Mouse (Mus musculus) cortical plate, adult 2 months (tissue): ENCODE data around the gene Rpn1. TPM values are rescaled to one million over a fixed set of nuclear protein-coding genes. Genes with fewer than 3 reads are reported as not detected.

Source experiments
- H3K27ac ChIP-seq: fragments of 200-500 bp; 2 replicates; pipeline ENCODE4 v1.5.1; 2012; ENCODE audit warnings: low read length, control low read depth, inconsistent platforms; ENCODE audit not compliant: insufficient read depth
- H3K4me1 ChIP-seq: fragments of 200-500 bp; 2 replicates; pipeline ENCODE4 v1.6.1; 2011; ENCODE audit warnings: low read length; ENCODE audit not compliant: control insufficient read depth, insufficient read depth
- H3K4me3 ChIP-seq: fragments of 200-500 bp; 2 replicates; pipeline ENCODE4 v1.5.1; 2011; ENCODE audit warnings: mild to moderate bottlenecking, low read length, control low read depth; ENCODE audit not compliant: insufficient read depth
- CTCF ChIP-seq: fragments of 200-500 bp; IDR thresholded peaks from 2 replicates; pipeline ENCODE4 v1.5.1; 2011; ENCODE audit warnings: mild to moderate bottlenecking, control low read depth, low read length; ENCODE audit not compliant: insufficient read depth; ENCODE audit errors: extremely low read depth
- POLR2A ChIP-seq: fragments of 200-500 bp; IDR thresholded peaks from 2 replicates; pipeline ENCODE4 v1.6.1; 2011; ENCODE audit warnings: mild to moderate bottlenecking, low read length, control low read depth; ENCODE audit not compliant: insufficient read depth; ENCODE audit errors: extremely low read depth
- polyA plus RNA-seq: library from polyadenylated mRNA; depleted of rRNA; stranded (reverse); fragments of >200 nt; gene quantifications from 2 replicates; pipeline ENCODE4 v1.2.3, GENCODE M21; 2012

Rpn1 gene
- polyA plus RNA-seq, 1 experiment: 150 TPM

- Histone ChIP-seq H3K4me1 (no peaks in the 10 kb centered on the region), H3K27ac (no peak overlapping the region), H3K4me3 (no peak overlapping the region)
- TF ChIP-seq CTCF (no peak), POLR2A (no peak)
Observed at GRCm38 (mm10) chr6:88049008-88049407, 35.3 kb upstream of the Rpn1 start.

- Histone ChIP-seq H3K4me1 (no peaks in the 10 kb centered on the region), H3K27ac (no peak overlapping the region), H3K4me3 (no peak overlapping the region)
- TF ChIP-seq CTCF (no peak), POLR2A (no peak)
Observed at GRCm38 (mm10) chr6:88051206-88051605, 33.1 kb upstream of the Rpn1 start.

- Histone ChIP-seq H3K4me1 (no peaks in the 10 kb centered on the region), H3K4me3 (no peak overlapping the region), H3K27ac (no peak overlapping the region)
- TF ChIP-seq POLR2A: no peak
- no peak for TF ChIP-seq CTCF
Observed at GRCm38 (mm10) chr6:88053228-88054080, 30.8 kb upstream of the Rpn1 start.

DNA sequence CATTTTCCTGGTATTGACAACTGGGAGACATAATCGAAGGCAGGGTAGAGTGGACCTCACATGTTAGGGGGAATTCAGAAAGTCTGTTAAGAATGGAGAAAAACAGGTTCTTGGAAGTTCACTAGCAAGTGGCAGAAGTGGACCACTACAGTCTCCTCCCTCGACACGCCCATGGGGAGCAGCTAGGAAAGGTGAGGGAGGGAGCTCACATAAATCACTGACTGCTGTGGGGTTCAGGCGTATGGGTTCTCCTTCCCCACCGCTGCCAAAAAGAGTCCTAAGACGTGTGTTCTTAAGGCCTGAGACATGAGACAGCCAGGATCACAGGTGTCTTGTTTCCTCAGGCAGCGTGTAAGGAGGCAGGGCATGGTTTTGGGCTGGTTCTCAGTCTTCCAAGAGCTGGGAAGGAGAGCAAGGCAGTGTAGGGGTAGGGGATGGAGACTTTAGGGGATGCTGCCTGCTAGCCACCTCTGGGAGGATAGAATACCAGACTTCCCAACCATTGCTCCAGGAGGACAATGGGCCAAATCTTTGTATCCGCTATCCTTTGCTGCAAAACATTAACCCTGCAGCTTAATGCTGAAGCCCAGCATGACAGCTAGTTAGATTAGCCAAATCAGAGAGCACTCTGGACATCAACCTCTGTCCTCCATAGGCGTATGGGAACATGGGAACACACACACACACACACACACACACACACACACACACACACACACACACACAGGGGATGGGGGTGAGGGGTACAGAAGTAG is 30.0 kb upstream of the Rpn1 start:
- H3K4me1 ChIP-seq: no peaks in the 10 kb centered on the region
- H3K27ac ChIP-seq: no peak overlapping the region
- no peak for TF ChIP-seq CTCF
- no peak for TF ChIP-seq POLR2A
- no peak overlapping the region for H3K4me3 ChIP-seq

DNA sequence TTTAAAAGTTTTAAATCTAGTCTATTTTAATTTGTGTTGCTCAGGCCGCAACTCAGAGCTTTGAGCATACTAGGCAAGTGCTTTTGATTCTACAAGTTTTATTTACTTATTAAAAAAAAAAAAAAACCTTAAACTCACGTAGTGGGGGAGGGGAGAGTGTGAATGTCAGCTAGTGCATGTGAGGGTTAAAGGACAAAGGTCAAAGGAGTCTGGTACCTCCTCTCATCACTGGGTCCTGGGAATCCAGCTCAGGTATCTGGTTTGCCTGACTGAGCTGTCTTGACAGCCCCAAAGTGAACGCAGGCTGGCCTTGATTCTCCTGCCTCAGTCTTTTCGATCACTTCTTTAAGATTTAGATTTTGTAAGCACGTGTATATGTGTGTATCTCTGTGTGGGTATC is 28.6 kb upstream of the Rpn1 start:
- Histone ChIP-seq H3K4me1 (no peaks in the 10 kb centered on the region), H3K27ac (no peak overlapping the region), H3K4me3 (no peak overlapping the region)
- TF ChIP-seq CTCF (no peak), POLR2A (no peak)

GRCm38 (mm10) chr6:88056866-88057265 is 27.4 kb upstream of the Rpn1 start:
- Histone ChIP-seq H3K4me3 (no peak overlapping the region), H3K4me1 (no peaks in the 10 kb centered on the region), H3K27ac (no peak overlapping the region)
- no peak for TF ChIP-seq CTCF
- TF ChIP-seq POLR2A: no peak

DNA sequence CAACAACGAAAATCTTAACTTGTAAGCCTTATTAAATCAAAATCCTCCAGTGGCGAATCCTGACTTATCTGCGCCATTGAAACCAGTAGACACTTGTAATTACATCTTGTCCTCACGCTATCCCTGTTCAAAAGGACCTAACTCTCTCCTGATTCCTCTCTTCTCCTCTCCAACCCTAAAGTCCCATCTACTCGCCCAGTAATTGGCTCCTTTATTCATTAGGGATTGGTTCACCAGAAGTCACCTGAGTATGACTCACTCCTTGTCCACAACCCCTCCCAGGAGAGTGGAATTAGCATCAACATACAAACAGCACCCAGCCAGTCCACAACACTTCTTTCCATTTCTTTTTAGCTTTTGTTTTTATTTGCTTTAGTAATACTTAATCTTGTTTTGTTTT is 24.4 kb upstream of the Rpn1 start:
- no peak overlapping the region for H3K27ac ChIP-seq
- H3K4me3 ChIP-seq: no peak overlapping the region
- TF ChIP-seq CTCF (no peak), POLR2A (no peak)
- no peaks in the 10 kb centered on the region for H3K4me1 ChIP-seq

GRCm38 (mm10) chr6:88060602-88061001 is 23.7 kb upstream of the Rpn1 start:
- no peak overlapping the region for H3K4me3 ChIP-seq
- no peak overlapping the region for H3K27ac ChIP-seq
- TF ChIP-seq POLR2A: no peak
- TF ChIP-seq CTCF: no peak
- H3K4me1 ChIP-seq: no peaks in the 10 kb centered on the region

DNA sequence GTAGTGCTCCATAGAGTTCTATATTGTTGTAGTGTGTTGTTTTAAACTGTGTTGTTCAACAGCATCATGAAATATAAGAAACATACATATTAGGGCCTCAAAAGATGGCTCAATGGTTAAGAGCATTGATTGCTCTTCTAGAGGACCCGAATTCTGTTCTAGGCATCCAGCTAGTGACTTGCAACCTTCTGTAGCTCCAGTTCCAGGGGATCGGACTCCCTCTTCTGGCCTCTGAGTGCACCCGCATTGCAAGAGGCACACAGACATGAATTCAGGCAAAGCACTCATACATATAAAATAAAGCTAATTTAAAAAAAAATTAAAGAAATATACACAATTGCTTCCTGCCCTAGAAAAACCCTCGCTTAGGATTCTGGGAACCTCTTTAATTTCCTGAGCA is 22.9 kb upstream of the Rpn1 start:
- H3K27ac ChIP-seq: no peak overlapping the region
- no peaks in the 10 kb centered on the region for H3K4me1 ChIP-seq
- no peak overlapping the region for H3K4me3 ChIP-seq
- TF ChIP-seq CTCF (no peak), POLR2A (no peak)

- Histone ChIP-seq H3K27ac (no peak overlapping the region), H3K4me1 (no peaks in the 10 kb centered on the region), H3K4me3 (no peak overlapping the region)
- no peak for TF ChIP-seq CTCF
- no peak for TF ChIP-seq POLR2A
Observed at GRCm38 (mm10) chr6:88062398-88062797, 21.9 kb upstream of the Rpn1 start.
